Mouse (Mus musculus): Measurements from ENCODE around the gene Ccr4. TPM values are rescaled to one million over a fixed set of nuclear protein-coding genes. Genes with fewer than 3 reads are reported as not detected.

Gene Ccr4
- polyA plus RNA-seq, 1 experiment from 2014 or later, result not detected

DNA sequence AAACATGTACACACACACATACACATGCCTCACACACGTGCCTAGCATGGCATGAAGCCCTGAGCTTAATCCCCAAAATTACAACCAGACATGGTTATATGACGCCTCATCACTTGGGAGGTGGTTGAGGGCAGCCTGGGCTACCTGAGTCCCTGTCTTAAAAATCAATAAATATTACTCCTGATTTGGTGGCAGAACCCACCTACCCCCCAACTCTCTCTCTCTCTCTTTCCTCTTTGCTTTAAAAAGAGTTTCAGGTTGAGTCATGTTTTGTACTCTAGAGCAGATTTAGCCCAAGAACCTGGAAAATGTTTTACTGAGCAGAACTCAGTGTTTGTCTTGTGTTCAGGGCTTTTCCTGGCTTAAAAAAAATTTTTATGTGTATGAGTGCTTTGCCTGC, 49.3 kb downstream of the Ccr4 start:
- no peak for DNase-seq (ENCODE audit: extremely low spot score, low spot score)
- H3K27ac ChIP-seq, result no peak overlapping the region
- H3K4me1 ChIP-seq, result 0 out of 2 replicates have a peak, but pooled peaks cover 4% of the 10 kb centered on the region
- H3K27me3 ChIP-seq (ENCODE audit: poor library complexity, severe bottlenecking), result no peaks in the 10 kb centered on the region
- no peak overlapping the region for H3K4me3 ChIP-seq
- H3K9me3 ChIP-seq, result no peaks in the 10 kb centered on the region
- 89% methylated on average over 2 of the region's 2 CpGs for whole genome bisulfite sequencing
- peaks cover 17% of the 10 kb centered on the region for H3K36me3 ChIP-seq (replicated peaks)

- 90% methylated on average over 6 of the region's 6 CpGs for WGBS
- Histone ChIP-seq H3K4me3 (no peak overlapping the region), H3K9me3 (no peaks in the 10 kb centered on the region), H3K27ac (no peak overlapping the region), H3K27me3 (ENCODE audit: poor library complexity, severe bottlenecking) (no peaks in the 10 kb centered on the region), H3K4me1 (0 out of 2 replicates have a peak, but pooled peaks cover 4% of the 10 kb centered on the region), H3K36me3 (replicated peaks) (peaks cover 5% of the 10 kb centered on the region)
- no peak for DNase-seq (ENCODE audit: extremely low spot score, low spot score)
Observed at GRCm38 (mm10) chr9:114452418-114452817, 52.3 kb downstream of the Ccr4 start.

DNA sequence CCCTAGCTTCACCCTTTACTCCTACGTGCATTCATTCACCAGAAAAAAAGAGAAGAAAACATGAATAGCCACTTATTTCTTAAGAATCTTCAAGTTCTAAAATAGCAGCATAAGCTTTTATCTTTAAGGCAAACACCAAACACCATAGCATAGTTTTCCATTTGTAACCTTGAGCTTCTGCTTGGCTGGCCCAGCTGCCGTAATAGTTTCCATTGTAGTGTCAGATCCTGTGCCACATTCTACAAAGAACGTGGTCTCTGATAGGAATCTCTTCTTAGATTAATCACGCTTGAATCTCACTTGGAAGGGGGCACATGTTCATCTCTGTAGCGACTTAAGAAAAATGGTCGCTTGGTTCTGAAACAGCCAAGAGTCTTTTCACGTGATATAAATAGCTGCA, 53.1 kb downstream of the Ccr4 start:
- 92% methylated on average over 7 of the region's 7 CpGs for WGBS
- H3K4me1 ChIP-seq, result 0 out of 2 replicates have a peak, but pooled peaks cover 4% of the 10 kb centered on the region

GRCm38 (mm10) chr9:114449120-114449754, 55.5 kb downstream of the Ccr4 start:
- H3K27me3 ChIP-seq (ENCODE audit: poor library complexity, severe bottlenecking), result no peaks in the 10 kb centered on the region
- no peak overlapping the region for H3K4me3 ChIP-seq
- H3K4me1 ChIP-seq, result no peaks in the 10 kb centered on the region
- DNase-seq (ENCODE audit: extremely low spot score, low spot score), result no peak
- no peaks in the 10 kb centered on the region for H3K36me3 ChIP-seq (replicated peaks)
- no peaks in the 10 kb centered on the region for H3K9me3 ChIP-seq
- no peak overlapping the region for H3K27ac ChIP-seq
- 92% methylated on average over 13 of the region's 13 CpGs for WGBS

More for the DNA sequence above, 53.1 kb downstream of the Ccr4 start:
- Histone ChIP-seq H3K36me3 (replicated peaks) (no peaks in the 10 kb centered on the region), H3K4me3 (no peak overlapping the region), H3K27ac (no peak overlapping the region), H3K27me3 (ENCODE audit: poor library complexity, severe bottlenecking) (no peaks in the 10 kb centered on the region), H3K9me3 (no peaks in the 10 kb centered on the region)
- no peak for DNase-seq (ENCODE audit: extremely low spot score, low spot score)

GRCm38 (mm10) chr9:114448700-114449099, 56.0 kb downstream of the Ccr4 start:
- no peak for DNase-seq (ENCODE audit: extremely low spot score, low spot score)

GRCm38 (mm10) chr9:114446887-114447286, 57.8 kb downstream of the Ccr4 start:
- no peaks in the 10 kb centered on the region for H3K9me3 ChIP-seq
- no peaks in the 10 kb centered on the region for H3K4me1 ChIP-seq
- H3K36me3 ChIP-seq (replicated peaks), result peaks cover 15% of the 10 kb centered on the region
- H3K4me3 ChIP-seq, result no peak overlapping the region
- no peak overlapping the region for H3K27ac ChIP-seq
- WGBS, result 92% methylated on average over 8 of the region's 8 CpGs
- DNase-seq (ENCODE audit: extremely low spot score, low spot score), result no peak
- no peaks in the 10 kb centered on the region for H3K27me3 ChIP-seq (ENCODE audit: poor library complexity, severe bottlenecking)

More at GRCm38 (mm10) chr9:114448700-114449099, 56.0 kb downstream of the Ccr4 start:
- WGBS, result 80% methylated on average over 5 of the region's 5 CpGs
- H3K27ac ChIP-seq, result no peak overlapping the region
- H3K9me3 ChIP-seq, result no peaks in the 10 kb centered on the region
- no peaks in the 10 kb centered on the region for H3K4me1 ChIP-seq
- no peaks in the 10 kb centered on the region for H3K27me3 ChIP-seq (ENCODE audit: poor library complexity, severe bottlenecking)
- H3K36me3 ChIP-seq (replicated peaks), result no peaks in the 10 kb centered on the region
- H3K4me3 ChIP-seq, result no peak overlapping the region

GRCm38 (mm10) chr9:114443351-114443750, 61.4 kb downstream of the Ccr4 start:
- Histone ChIP-seq H3K4me3 (no peak overlapping the region), H3K27ac (no peak overlapping the region), H3K9me3 (no peaks in the 10 kb centered on the region), H3K36me3 (replicated peaks) (peaks cover 17% of the 10 kb centered on the region), H3K4me1 (no peaks in the 10 kb centered on the region), H3K27me3 (ENCODE audit: poor library complexity, severe bottlenecking) (no peaks in the 10 kb centered on the region)
- WGBS, result 97% methylated on average over 8 of the region's 8 CpGs
- no peak for DNase-seq (ENCODE audit: extremely low spot score, low spot score)

- Histone ChIP-seq H3K4me3 (no peak overlapping the region), H3K27ac (no peak overlapping the region), H3K9me3 (no peaks in the 10 kb centered on the region), H3K4me1 (no peaks in the 10 kb centered on the region), H3K27me3 (ENCODE audit: poor library complexity, severe bottlenecking) (no peaks in the 10 kb centered on the region), H3K36me3 (replicated peaks) (peaks cover 21% of the 10 kb centered on the region)
- WGBS, result 87% methylated on average over 9 of the region's 9 CpGs
- DNase-seq (ENCODE audit: extremely low spot score, low spot score), result no peak
Observed at GRCm38 (mm10) chr9:114442893-114443292, 61.8 kb downstream of the Ccr4 start.

DNA sequence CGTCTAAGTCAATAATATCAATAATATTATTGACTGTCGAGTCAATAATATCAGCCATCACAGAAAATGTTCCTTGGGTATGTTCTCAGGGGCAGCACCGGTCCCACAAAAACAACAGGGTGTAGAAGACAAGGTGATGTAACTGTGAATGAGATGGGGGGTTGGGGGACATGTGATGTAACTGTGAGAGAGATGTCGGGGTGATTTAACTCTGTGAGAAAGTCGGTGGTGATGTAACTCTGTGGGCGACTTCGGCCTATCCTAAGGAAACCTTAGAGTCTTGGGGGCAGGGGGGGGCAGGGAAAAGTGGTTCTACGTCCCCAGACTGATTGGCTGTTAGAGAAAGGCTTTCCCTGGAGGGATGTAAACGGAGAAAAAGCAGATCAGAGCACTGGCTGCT, 62.5 kb downstream of the Ccr4 start:
- Histone ChIP-seq H3K4me3 (no peak overlapping the region), H3K4me1 (no peaks in the 10 kb centered on the region), H3K36me3 (replicated peaks) (peaks cover 28% of the 10 kb centered on the region), H3K27ac (no peak overlapping the region), H3K27me3 (ENCODE audit: poor library complexity, severe bottlenecking) (no peaks in the 10 kb centered on the region), H3K9me3 (no peaks in the 10 kb centered on the region)
- no peak for DNase-seq (ENCODE audit: extremely low spot score, low spot score)
- WGBS, result 94% methylated on average over 9 of the region's 9 CpGs

DNA sequence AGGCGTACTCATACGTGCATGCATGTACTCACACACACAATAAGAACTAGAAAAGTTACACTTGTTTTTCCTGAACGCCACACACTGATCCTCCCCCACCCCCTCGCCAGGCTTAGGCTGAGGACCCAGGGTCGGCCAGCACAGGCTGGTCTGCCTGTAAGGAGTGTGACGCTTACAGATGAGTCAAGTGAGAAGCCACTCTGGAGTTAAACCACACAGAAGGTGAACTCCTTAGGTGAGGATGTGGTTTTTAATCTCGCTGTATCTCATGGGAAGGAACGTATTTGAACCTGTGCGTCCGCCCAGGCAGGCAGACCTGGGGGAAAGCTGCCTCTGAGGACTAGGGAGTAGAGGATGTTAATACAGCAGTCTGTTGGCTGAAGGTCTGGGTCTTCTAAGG, 64.2 kb downstream of the Ccr4 start:
- 89% methylated on average over 10 of the region's 10 CpGs for WGBS
- Histone ChIP-seq H3K27ac (no peak overlapping the region), H3K9me3 (peaks cover 4% of the 10 kb centered on the region; the same call in 1 of the 2 replicates), H3K4me3 (no peak overlapping the region), H3K4me1 (no peaks in the 10 kb centered on the region), H3K36me3 (replicated peaks) (peaks cover 42% of the 10 kb centered on the region), H3K27me3 (ENCODE audit: poor library complexity, severe bottlenecking) (no peaks in the 10 kb centered on the region)
- DNase-seq (ENCODE audit: extremely low spot score, low spot score), result no peak

Other genes with a start within 250 kb of the Ccr4 start
- gene Bcl2a1c, start 174.8 kb downstream of the Ccr4 start, polyA plus RNA-seq (2016; fragmentation: Nextera tagmentation; extraction: Ambion mirVana), result not detected in 2 replicates
- gene Crtap, start 114.2 kb downstream of the Ccr4 start, polyA plus RNA-seq (2016; fragmentation: Nextera tagmentation; extraction: Ambion mirVana), result 30.7 and 31.6 TPM in 2 replicates
- gene Glb1, start 103.8 kb downstream of the Ccr4 start, polyA plus RNA-seq (2016; fragmentation: Nextera tagmentation; extraction: Ambion mirVana), result 22.6 and 22.8 TPM in 2 replicates
- gene Tmppe, start 103.8 kb downstream of the Ccr4 start, polyA plus RNA-seq (2016; fragmentation: Nextera tagmentation; extraction: Ambion mirVana), result 10.1 and 10.7 TPM in 2 replicates
- gene C130032M10Rik, start 10.8 kb upstream of the Ccr4 start, polyA plus RNA-seq (2016; fragmentation: Nextera tagmentation; extraction: Ambion mirVana), result 1.0 and 1.2 TPM in 2 replicates
- gene Trim71, start 59.5 kb upstream of the Ccr4 start, polyA plus RNA-seq (2016; fragmentation: Nextera tagmentation; extraction: Ambion mirVana), result 5.9 and 6.5 TPM in 2 replicates
- 73.7 and 74.4 TPM in 2 replicates for gene Cnot10, start 135.3 kb upstream of the Ccr4 start, polyA plus RNA-seq (2016; fragmentation: Nextera tagmentation; extraction: Ambion mirVana)
- 74.6 and 78.8 TPM in 2 replicates for gene Dync1li1, start 183.9 kb upstream of the Ccr4 start, polyA plus RNA-seq (2016; fragmentation: Nextera tagmentation; extraction: Ambion mirVana)
- gene Cmtm6, start 226.2 kb upstream of the Ccr4 start, polyA plus RNA-seq (2016; fragmentation: Nextera tagmentation; extraction: Ambion mirVana), result 29.1 and 29.9 TPM in 2 replicates

All from forebrain, embryonic 10.5 days (tissue).